Mouse (Mus musculus): ENCODE results near the gene Plekha5.
"Not testable (repeated sequence)": the region's sequence is repeated elsewhere in the genome, so short reads cannot be mapped to it uniquely, and the experiment has no call there.

Gene Plekha5

GRCm38 (mm10) chr6:140528414-140528813, 104.6 kb downstream of the Plekha5 start:
- no peak for DNase-seq (ENCODE audit: low spot score)

GRCm38 (mm10) chr6:140532858-140533257, 109.0 kb downstream of the Plekha5 start:
- not testable (repeated sequence) for DNase-seq (ENCODE audit: low spot score)

GRCm38 (mm10) chr6:140533606-140534005, 109.8 kb downstream of the Plekha5 start:
- no peak for DNase-seq (ENCODE audit: low spot score)

- DNase-seq (ENCODE audit: low spot score): no peak
Observed at GRCm38 (mm10) chr6:140535504-140535903, 111.7 kb downstream of the Plekha5 start.

GRCm38 (mm10) chr6:140541919-140542318, 118.1 kb downstream of the Plekha5 start:
- no peak for DNase-seq (ENCODE audit: low spot score)

- DNase-seq (ENCODE audit: low spot score): no peak
Observed at GRCm38 (mm10) chr6:140543005-140543794, 119.3 kb downstream of the Plekha5 start.

GRCm38 (mm10) chr6:140546095-140546494, 122.2 kb downstream of the Plekha5 start:
- DNase-seq (ENCODE audit: low spot score): no peak

- DNase-seq (ENCODE audit: low spot score): no peak
Observed at GRCm38 (mm10) chr6:140546648-140547201, 122.9 kb downstream of the Plekha5 start.

- DNase-seq (ENCODE audit: low spot score): no peak
Observed at GRCm38 (mm10) chr6:140547203-140547944, 123.5 kb downstream of the Plekha5 start.

GRCm38 (mm10) chr6:140548082-140548769, 124.4 kb downstream of the Plekha5 start:
- DNase-seq (ENCODE audit: low spot score): no peak

GRCm38 (mm10) chr6:140550741-140551140, 126.9 kb downstream of the Plekha5 start:
- no peak for DNase-seq (ENCODE audit: low spot score)

GRCm38 (mm10) chr6:140554261-140554660, 130.4 kb downstream of the Plekha5 start:
- DNase-seq (ENCODE audit: low spot score): no peak

- DNase-seq (ENCODE audit: low spot score): no peak
Observed at GRCm38 (mm10) chr6:140559411-140559810, 135.6 kb downstream of the Plekha5 start.

GRCm38 (mm10) chr6:140561151-140561916, 137.5 kb downstream of the Plekha5 start:
- DNase-seq (ENCODE audit: low spot score): no peak

- no peak for DNase-seq (ENCODE audit: low spot score)
Observed at GRCm38 (mm10) chr6:140561917-140562590, 138.2 kb downstream of the Plekha5 start.

GRCm38 (mm10) chr6:140567199-140567598, 143.3 kb downstream of the Plekha5 start:
- no peak for DNase-seq (ENCODE audit: low spot score)

- no peak for DNase-seq (ENCODE audit: low spot score)
Observed at GRCm38 (mm10) chr6:140567897-140568296, 144.0 kb downstream of the Plekha5 start.

GRCm38 (mm10) chr6:140570152-140570551, 146.3 kb downstream of the Plekha5 start:
- DNase-seq (ENCODE audit: low spot score): no peak

- no peak for DNase-seq (ENCODE audit: low spot score)
Observed at GRCm38 (mm10) chr6:140574943-140575342, 151.1 kb downstream of the Plekha5 start.

- no peak for DNase-seq (ENCODE audit: low spot score)
Observed at GRCm38 (mm10) chr6:140576133-140576532, 152.3 kb downstream of the Plekha5 start.

Measured in urinary bladder, postnatal 10 days (tissue).